Mouse (Mus musculus): ENCODE data around the gene Tdrd12. TPM values are rescaled to one million over a fixed set of nuclear protein-coding genes. Genes with fewer than 3 reads are reported as not detected.

The Tdrd12 gene
- polyA plus RNA-seq, 1 experiment: not detected

DNA sequence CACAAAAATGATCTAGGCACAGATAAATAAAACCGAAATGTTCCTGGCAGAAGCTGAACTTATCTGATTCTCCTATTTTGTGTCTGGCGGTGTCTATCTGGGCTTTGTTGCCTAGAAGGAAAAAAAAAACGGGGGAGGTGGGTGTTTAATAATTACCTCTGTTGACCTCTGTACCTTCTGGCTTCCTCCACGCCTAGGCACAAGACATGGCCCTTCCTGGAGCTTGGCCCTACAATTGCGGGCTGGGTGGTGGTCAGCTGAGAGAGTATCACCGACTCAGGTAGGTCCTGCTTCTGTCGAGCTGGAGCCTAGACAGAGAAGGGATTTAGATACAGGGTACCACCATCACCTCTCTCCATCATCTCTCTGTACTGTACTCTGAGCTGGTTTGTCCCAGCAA is 88.7 kb downstream of the Tdrd12 start:
- 72% methylated on average over 7 of the region's 7 CpGs for WGBS
- Histone ChIP-seq H3K27ac (ENCODE audit: insufficient read depth, low read length) (no peak overlapping the region), H3K36me3 (ENCODE audit: control insufficient read depth, insufficient read depth, low read length) (no peaks in the 10 kb centered on the region), H3K4me3 (ENCODE audit: extremely low read depth, insufficient read depth, insufficient read length) (no peak overlapping the region), H3K27me3 (ENCODE audit: control insufficient read depth, insufficient read depth, low read length) (no peaks in the 10 kb centered on the region), H3K4me1 (ENCODE audit: control insufficient read depth, insufficient read depth, insufficient read length) (no peaks in the 10 kb centered on the region)
- TF ChIP-seq CTCF (IDR thresholded peaks at IDR 0.05; ENCODE audit: extremely low read depth, insufficient read depth, insufficient read length, insufficient replicate concordance) (no peak), POLR2A (IDR thresholded peaks at IDR 0.05; ENCODE audit: low read depth, low read length) (no peak)
- DNase-seq (ENCODE audit: low read depth in 1 of 2, low spot score in 2 of 2): no peak

- H3K4me3 ChIP-seq (ENCODE audit: extremely low read depth, insufficient read depth, insufficient read length): no peak within 1 kb of the TSS
- H3K27me3 ChIP-seq (ENCODE audit: control insufficient read depth, insufficient read depth, low read length): no peaks in the 10 kb centered on the region
- H3K36me3 ChIP-seq (ENCODE audit: control insufficient read depth, insufficient read depth, low read length): no peaks in the 10 kb centered on the region
- TF ChIP-seq CTCF (IDR thresholded peaks at IDR 0.05; ENCODE audit: extremely low read depth, insufficient read depth, insufficient read length, insufficient replicate concordance) (no peak), POLR2A (IDR thresholded peaks at IDR 0.05; ENCODE audit: low read depth, low read length) (no peak)
- WGBS: 31% methylated on average over 15 of the region's 15 CpGs
- DNase-seq (ENCODE audit: low read depth in 1 of 2, low spot score in 2 of 2): no peak
- no peaks in the 10 kb centered on the region for H3K4me1 ChIP-seq (ENCODE audit: control insufficient read depth, insufficient read depth, insufficient read length)
- H3K27ac ChIP-seq (ENCODE audit: insufficient read depth, low read length): no peak within 1 kb of the TSS
Measured at GRCm38 (mm10) chr7:35447996-35448846, 89.3 kb downstream of the Tdrd12 start, which contains the start of gene Slc7a9. Gene Slc7a9 (plus strand): TSS chr7:35448796.

DNA sequence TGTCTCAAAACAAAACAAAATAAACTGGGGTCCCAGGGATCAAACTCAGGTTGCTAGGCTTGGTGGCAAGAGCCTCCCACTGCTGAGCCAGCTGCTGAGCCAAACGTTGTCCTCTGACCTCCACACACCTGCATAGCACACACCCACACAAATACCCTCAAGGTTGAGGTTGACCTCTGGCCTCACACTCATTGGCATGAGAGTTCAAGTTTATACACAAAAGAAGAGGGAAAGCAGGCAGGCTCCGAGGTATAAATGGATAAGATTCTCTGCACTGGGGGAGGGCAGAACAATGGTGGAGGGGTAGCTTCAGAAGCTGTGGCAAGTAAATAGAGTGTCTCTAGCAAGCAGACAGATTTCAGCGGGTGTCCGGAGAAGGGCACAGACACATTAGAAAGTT is 90.0 kb downstream of the Tdrd12 start:
- no peak for DNase-seq (ENCODE audit: low read depth in 1 of 2, low spot score in 2 of 2)
- no peaks in the 10 kb centered on the region for H3K36me3 ChIP-seq (ENCODE audit: control insufficient read depth, insufficient read depth, low read length)
- TF ChIP-seq CTCF (IDR thresholded peaks at IDR 0.05; ENCODE audit: extremely low read depth, insufficient read depth, insufficient read length, insufficient replicate concordance) (no peak), POLR2A (IDR thresholded peaks at IDR 0.05; ENCODE audit: low read depth, low read length) (no peak)
- H3K27ac ChIP-seq (ENCODE audit: insufficient read depth, low read length): no peak overlapping the region
- H3K4me3 ChIP-seq (ENCODE audit: extremely low read depth, insufficient read depth, insufficient read length): no peak overlapping the region
- 70% methylated on average over 4 of the region's 4 CpGs for WGBS
- no peaks in the 10 kb centered on the region for H3K27me3 ChIP-seq (ENCODE audit: control insufficient read depth, insufficient read depth, low read length)
- H3K4me1 ChIP-seq (ENCODE audit: control insufficient read depth, insufficient read depth, insufficient read length): no peaks in the 10 kb centered on the region

GRCm38 (mm10) chr7:35435266-35435665 is 102.3 kb downstream of the Tdrd12 start:
- 97% methylated on average over 9 of the region's 9 CpGs for WGBS
- Histone ChIP-seq H3K36me3 (ENCODE audit: control insufficient read depth, insufficient read depth, low read length) (peaks cover 32% of the 10 kb centered on the region), H3K27ac (ENCODE audit: insufficient read depth, low read length) (no peak overlapping the region), H3K27me3 (ENCODE audit: control insufficient read depth, insufficient read depth, low read length) (no peaks in the 10 kb centered on the region), H3K4me1 (ENCODE audit: control insufficient read depth, insufficient read depth, insufficient read length) (no peaks in the 10 kb centered on the region), H3K4me3 (ENCODE audit: extremely low read depth, insufficient read depth, insufficient read length) (no peak overlapping the region)
- TF ChIP-seq CTCF (IDR thresholded peaks at IDR 0.05; ENCODE audit: extremely low read depth, insufficient read depth, insufficient read length, insufficient replicate concordance) (no peak), POLR2A (IDR thresholded peaks at IDR 0.05; ENCODE audit: low read depth, low read length) (no peak)
- no peak for DNase-seq (ENCODE audit: low read depth in 1 of 2, low spot score in 2 of 2)

DNA sequence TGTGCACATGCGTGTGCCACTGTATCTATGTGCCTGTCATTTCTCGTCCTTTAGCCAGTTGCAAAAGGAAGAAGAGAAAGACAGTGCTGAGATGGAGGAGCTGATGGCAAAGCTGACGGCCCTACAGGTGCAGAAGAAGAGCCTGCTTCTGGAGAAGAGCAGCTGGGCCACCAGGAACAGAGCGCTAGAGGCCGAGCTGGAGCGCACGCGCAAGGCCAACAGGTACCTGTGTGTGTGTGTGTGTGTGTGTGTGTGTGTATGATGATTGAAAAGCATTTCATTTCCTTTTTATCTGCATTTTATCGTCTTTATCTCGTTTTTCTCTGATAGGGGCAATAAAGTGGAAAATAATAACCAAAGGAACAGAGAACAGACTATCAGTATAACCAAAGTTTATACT is 109.4 kb downstream of the Tdrd12 start:
- peaks cover 18% of the 10 kb centered on the region for H3K36me3 ChIP-seq (ENCODE audit: control insufficient read depth, insufficient read depth, low read length)
- WGBS: 92% methylated on average over 10 of the region's 10 CpGs
- H3K27me3 ChIP-seq (ENCODE audit: control insufficient read depth, insufficient read depth, low read length): no peaks in the 10 kb centered on the region
- no peaks in the 10 kb centered on the region for H3K4me1 ChIP-seq (ENCODE audit: control insufficient read depth, insufficient read depth, insufficient read length)
- no peak overlapping the region for H3K27ac ChIP-seq (ENCODE audit: insufficient read depth, low read length)
- TF ChIP-seq POLR2A (IDR thresholded peaks at IDR 0.05; ENCODE audit: low read depth, low read length) (no peak), CTCF (IDR thresholded peaks at IDR 0.05; ENCODE audit: extremely low read depth, insufficient read depth, insufficient read length, insufficient replicate concordance) (no peak)
- H3K4me3 ChIP-seq (ENCODE audit: extremely low read depth, insufficient read depth, insufficient read length): no peak overlapping the region
- no peak for DNase-seq (ENCODE audit: low read depth in 1 of 2, low spot score in 2 of 2)

DNA sequence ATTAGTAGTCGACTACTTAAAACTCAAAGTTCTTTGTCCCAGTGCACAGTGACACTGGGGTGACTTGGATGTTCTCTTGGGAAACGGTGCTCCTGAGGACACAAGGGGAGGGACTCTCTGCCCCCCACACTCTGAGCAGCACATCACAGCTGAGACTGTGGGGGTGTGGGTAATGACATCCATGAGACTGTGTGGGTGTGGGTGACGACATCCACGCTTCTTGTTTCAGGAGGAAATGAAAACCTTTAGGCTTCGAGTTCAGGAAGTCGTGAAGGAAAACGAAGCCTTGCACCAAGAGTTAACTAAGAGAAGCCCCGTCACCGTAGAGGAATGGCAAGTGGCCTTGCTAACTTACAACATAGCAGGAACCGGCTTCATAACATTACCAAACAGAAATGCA is 114.5 kb downstream of the Tdrd12 start:
- no peaks in the 10 kb centered on the region for H3K27me3 ChIP-seq (ENCODE audit: control insufficient read depth, insufficient read depth, low read length)
- H3K4me1 ChIP-seq (ENCODE audit: control insufficient read depth, insufficient read depth, insufficient read length): no peaks in the 10 kb centered on the region
- peaks cover 16% of the 10 kb centered on the region for H3K36me3 ChIP-seq (ENCODE audit: control insufficient read depth, insufficient read depth, low read length)
- DNase-seq (ENCODE audit: low read depth in 1 of 2, low spot score in 2 of 2): no peak
- TF ChIP-seq CTCF (IDR thresholded peaks at IDR 0.05; ENCODE audit: extremely low read depth, insufficient read depth, insufficient read length, insufficient replicate concordance) (no peak), POLR2A (IDR thresholded peaks at IDR 0.05; ENCODE audit: low read depth, low read length) (no peak)
- no peak overlapping the region for H3K4me3 ChIP-seq (ENCODE audit: extremely low read depth, insufficient read depth, insufficient read length)
- 74% methylated on average over 10 of the region's 10 CpGs for WGBS
- H3K27ac ChIP-seq (ENCODE audit: insufficient read depth, low read length): no peak overlapping the region

Other genes starting within 250 kb of the Tdrd12 start
- gene Gpatch1, start 219.3 kb downstream of the Tdrd12 start, polyA plus RNA-seq (2012; rRNA removed): 1.9 and 2.0 TPM in 2 replicates
- 0.48 and 0.88 TPM in 2 replicates for gene Rhpn2, start 203.6 kb downstream of the Tdrd12 start, polyA plus RNA-seq (2012; rRNA removed)
- 5.5 and 6.4 TPM in 2 replicates for gene Faap24, start 140.9 kb downstream of the Tdrd12 start, polyA plus RNA-seq (2012; rRNA removed)
- 11.0 and 15.4 TPM in 2 replicates for gene Cep89, start 140.7 kb downstream of the Tdrd12 start, polyA plus RNA-seq (2012; rRNA removed)
- gene Slc7a9, start 88.9 kb downstream of the Tdrd12 start, polyA plus RNA-seq (2012; rRNA removed): 0.06 TPM in 1 of 2 replicates, not detected in the other
- gene Nudt19, start 18.6 kb upstream of the Tdrd12 start, polyA plus RNA-seq (2012; rRNA removed): 13.8 and 32.3 TPM in 2 replicates
- 0.11 TPM in 2 replicates for gene Rgs9bp, start 47.8 kb upstream of the Tdrd12 start, polyA plus RNA-seq (2012; rRNA removed)
- gene Ankrd27, start 48.5 kb upstream of the Tdrd12 start, polyA plus RNA-seq (2012; rRNA removed): 17.5 and 20.2 TPM in 2 replicates
- gene Pdcd5, start 109.8 kb upstream of the Tdrd12 start, polyA plus RNA-seq (2012; rRNA removed): 32.6 and 33.8 TPM in 2 replicates
- 7.3 and 8.9 TPM in 2 replicates for gene Dpy19l3, start 216.7 kb upstream of the Tdrd12 start, polyA plus RNA-seq (2012; rRNA removed)